10 mouse cellular contexts compared by ENCODE assay signal in genomic region chr10:111575926-111576325, GRCm38 (mm10).
DNase-seq lines count a peak whose midpoint lies in the region; ATAC-seq lines count a peak whose summit lies in the region.
"Had no signal": no experiment of that assay in that cellular context is flagged by ENCODE, and none has a peak within 500 bp of the region (broad histone marks: within the 10 kb centered on the region; RNA-seq: fewer than 3 reads in every experiment).

No protein-coding gene starts in this region.

- H3K9me3 ChIP-seq in forebrain, embryonic 15.5 days, result no peaks in the 10 kb centered on the region

- H3K27me3 ChIP-seq in forebrain, embryonic 15.5 days, result no peaks in the 10 kb centered on the region

- H3K4me2 ChIP-seq in forebrain, embryonic 15.5 days (replicated peaks), result no peak overlapping the region

- peak; percentile 48 for DNase-seq in adrenal gland, postnatal 14 days
- DNase-seq in adrenal gland, postnatal 25 days, result no peak
- DNase-seq in ZHBTc4 (ENCODE audit: low read depth, low spot score), result peak; percentile 79
- DNase-seq in cerebellum, adult 9-11 months, result no peak
- no peak for DNase-seq in thymus, postnatal 10 days (ENCODE audit: low spot score in 2 of 2)

- no peaks in the 10 kb centered on the region for H3K4me1 ChIP-seq in forebrain, embryonic 15.5 days

- no peak overlapping the region for H3K4me3 ChIP-seq in forebrain, embryonic 15.5 days
- H3K4me3 ChIP-seq: erythroblast, embryonic 14.5 days had no signal

- H3K36me3 ChIP-seq in forebrain, embryonic 15.5 days, result no peaks in the 10 kb centered on the region

- ATAC-seq in inflammation-experienced regulatory T-cells, adult 6 months, result peak; percentile 56
- peak; percentile 83 for ATAC-seq in megakaryocyte progenitor cell, adult 5-6 weeks (replicated peaks; ENCODE audit: poor library complexity)
- ATAC-seq in forebrain, embryonic 15.5 days (replicated peaks), result no peak

- 68% methylated on average over 5 of the region's 5 CpGs for WGBS in forebrain, embryonic 15.5 days

- H3K9ac ChIP-seq in forebrain, embryonic 15.5 days (replicated peaks), result no peak overlapping the region

- no peak overlapping the region for H3K27ac ChIP-seq in forebrain, embryonic 15.5 days (replicated peaks)
- H3K27ac ChIP-seq: macrophage had no signal

Comparison
In these comparisons a context has a peak if more than half of its experiments do, and no peak if none do; other contexts are left out.
1. DNase-seq: peak in adrenal gland, postnatal 14 days (single experiment) and ZHBTc4 (single experiment); none in adrenal gland, postnatal 25 days (single experiment), cerebellum, adult 9-11 months (single experiment) and thymus, postnatal 10 days (0 of 2).